Mouse (Mus musculus) c-Kit-positive CD71-negative TER-119-negative erythroid progenitor cells, embryonic 14.5 days (primary cell): ENCODE measurements around the gene Piwil1.

ENCODE experiments used
- DNase-seq: peaks from one replicate; pipeline ENCODE4 v3.0.0-alpha.2; 2013; ENCODE audit warnings: low read depth

The Piwil1 gene

GRCm38 (mm10) chr5:128702224-128702623, at the start of gene Piwil1:
TSS of gene Piwil1 (plus strand) at chr5:128702524.
- no peak for DNase-seq

GRCm38 (mm10) chr5:128656496-128657135, 45.7 kb upstream of the Piwil1 start:
- no peak for DNase-seq

GRCm38 (mm10) chr5:128660101-128660500, 42.2 kb upstream of the Piwil1 start:
- DNase-seq = no peak

GRCm38 (mm10) chr5:128662881-128663280, 39.4 kb upstream of the Piwil1 start:
- no peak for DNase-seq

- DNase-seq = no peak
Measured at GRCm38 (mm10) chr5:128663976-128664375, 38.3 kb upstream of the Piwil1 start.

GRCm38 (mm10) chr5:128665045-128665444, 37.3 kb upstream of the Piwil1 start:
- DNase-seq = no peak

GRCm38 (mm10) chr5:128667303-128667702, 35.0 kb upstream of the Piwil1 start:
- DNase-seq = no peak

GRCm38 (mm10) chr5:128674124-128674523, 28.2 kb upstream of the Piwil1 start:
- DNase-seq = no peak

- no peak for DNase-seq
Measured at GRCm38 (mm10) chr5:128677373-128677772, 25.0 kb upstream of the Piwil1 start.

- DNase-seq = no peak
Measured at GRCm38 (mm10) chr5:128677861-128678260, 24.5 kb upstream of the Piwil1 start.

GRCm38 (mm10) chr5:128681456-128681855, 20.9 kb upstream of the Piwil1 start:
- DNase-seq = no peak

- DNase-seq = no peak
Measured at GRCm38 (mm10) chr5:128684192-128684591, 18.1 kb upstream of the Piwil1 start.

- no peak for DNase-seq
Measured at GRCm38 (mm10) chr5:128684621-128685020, 17.7 kb upstream of the Piwil1 start.

- no peak for DNase-seq
Measured at GRCm38 (mm10) chr5:128687139-128687538, 15.2 kb upstream of the Piwil1 start.

GRCm38 (mm10) chr5:128694107-128694506, 8.2 kb upstream of the Piwil1 start:
- no peak for DNase-seq

- DNase-seq = no peak
Measured at GRCm38 (mm10) chr5:128694611-128695325, 7.6 kb upstream of the Piwil1 start.

GRCm38 (mm10) chr5:128696824-128697223, 5.5 kb upstream of the Piwil1 start:
- DNase-seq = no peak

- no peak for DNase-seq
Measured at GRCm38 (mm10) chr5:128700716-128701115, 1.6 kb upstream of the Piwil1 start.

GRCm38 (mm10) chr5:128703688-128704087, 1.4 kb downstream of the Piwil1 start:
- no peak for DNase-seq

- no peak for DNase-seq
Measured at GRCm38 (mm10) chr5:128704134-128704904, 2.0 kb downstream of the Piwil1 start.

GRCm38 (mm10) chr5:128706467-128706866, 4.1 kb downstream of the Piwil1 start:
- no peak for DNase-seq

- DNase-seq = no peak
Measured at GRCm38 (mm10) chr5:128707271-128707670, 4.9 kb downstream of the Piwil1 start.

GRCm38 (mm10) chr5:128708929-128709328, 6.6 kb downstream of the Piwil1 start:
- DNase-seq = no peak
